In genomic region chr16:93019800-93020555, GRCm38 (mm10) we compare ENCODE assay signal across 24 mouse cellular contexts.
DNase-seq lines count a peak whose midpoint lies in the region; ATAC-seq and TF ChIP-seq lines count a peak whose summit lies in the region.
"Had no signal": no experiment of that assay in that cellular context is flagged by ENCODE, and none has a peak within 500 bp of the region (broad histone marks: within the 10 kb centered on the region; RNA-seq: fewer than 3 reads in every experiment).

No protein-coding gene starts in this region.

- TF ChIP-seq POLR2A in ES-Bruce4 (IDR thresholded peaks at IDR 0.05; ENCODE audit: insufficient read depth, low read length), result no peak

- no peak overlapping the region for H3K9ac ChIP-seq in ES-Bruce4 (ENCODE audit: low read depth, poor library complexity, severe bottlenecking)
- H3K9ac ChIP-seq: embryonic facial prominence, embryonic 12.5 days; forebrain, embryonic 12.5 days; heart, embryonic 12.5 days; hindbrain, embryonic 14.5 days had no signal

- intact Hi-C loops in left cerebral cortex, postnatal 10 days (cut with DNase I), result no loop called here

- no peaks in the 10 kb centered on the region for H3K36me3 ChIP-seq in ES-Bruce4 (ENCODE audit: control insufficient read depth, insufficient read depth, low read length, poor library complexity, severe bottlenecking)
- no peaks in the 10 kb centered on the region for H3K36me3 ChIP-seq in splenic B cell, adult 2 months (ENCODE audit: control insufficient read depth, insufficient read depth, low read length, poor library complexity, severe bottlenecking)
- H3K36me3 ChIP-seq: embryonic facial prominence, embryonic 12.5 days; forebrain, embryonic 12.5 days; G1E; heart, embryonic 12.5 days; hindbrain, embryonic 10.5 days had no signal

- no peak overlapping the region for H3K27ac ChIP-seq in ES-Bruce4 (ENCODE audit: insufficient read depth, low read length)
- H3K27ac ChIP-seq: embryonic facial prominence, embryonic 12.5 days; forebrain, embryonic 12.5 days; gastrocnemius, adult 2 months; heart, adult 2 months; hindbrain, embryonic 10.5 days; hindbrain, embryonic 14.5 days had no signal

- H3K4me1 ChIP-seq in ES-Bruce4 (ENCODE audit: control insufficient read depth, insufficient read depth, low read length), result peaks cover 5% of the 10 kb centered on the region
- H3K4me1 ChIP-seq: forebrain, embryonic 12.5 days; heart, embryonic 12.5 days; hindbrain, embryonic 10.5 days had no signal

- TF ChIP-seq CTCF in ES-Bruce4 (IDR thresholded peaks at IDR 0.05; ENCODE audit: low read depth, low read length), result no peak

- peak; percentile 55 for ATAC-seq in granulocyte monocyte progenitor cell, adult 5-6 weeks (replicated peaks; ENCODE audit: poor library complexity, severe bottlenecking)
- ATAC-seq: CD4-positive, CD25-positive, alpha-beta regulatory T cell, adult 4 months; forebrain, embryonic 16.5 days; intestine, embryonic 16.5 days had no signal

- no peaks in the 10 kb centered on the region for H3K27me3 ChIP-seq in ES-Bruce4 (ENCODE audit: control insufficient read depth, insufficient read depth, low read length, poor library complexity, severe bottlenecking)
- no peaks in the 10 kb centered on the region for H3K27me3 ChIP-seq in splenic B cell, adult 2 months (ENCODE audit: control insufficient read depth, insufficient read depth, low read length, poor library complexity, severe bottlenecking)

- no peaks in the 10 kb centered on the region for H3K9me3 ChIP-seq in ES-Bruce4 (replicated peaks; ENCODE audit: control insufficient read depth, insufficient read depth, low read length, poor library complexity, severe bottlenecking)
- H3K9me3 ChIP-seq: embryonic facial prominence, embryonic 12.5 days; forebrain, embryonic 12.5 days; G1E; heart, embryonic 12.5 days; hindbrain, embryonic 10.5 days had no signal

- peak; percentile 16 to 34 for DNase-seq in spleen, postnatal 36 days (ENCODE audit: low spot score in 2 of 2)
- DNase-seq in spleen, postnatal 4 days (ENCODE audit: low spot score in 2 of 2), result no peak
- DNase-seq in splenic B cell, adult 2 months (ENCODE audit: low read depth, low spot score), result peak; percentile 61
- DNase-seq in layer of hippocampus, adult 11-12 months (ENCODE audit: low spot score), result no peak
- no peak for DNase-seq in left cerebral cortex, postnatal 10 days (ENCODE audit: extremely low spot score in 1 of 2, low spot score in 2 of 2)
- no peak for DNase-seq in kidney, adult 8-10 months
- DNase-seq: adrenal gland, postnatal 10 days; cerebellum, adult 11 months; cerebellum, adult 8-10 months; cerebellum, postnatal 14 days; gastrocnemius, adult 2 months; gastrocnemius, postnatal 25 days; heart, adult 2 months had no signal

- 0 out of 2 replicates have a peak, but pooled peaks have one; percentile 11 for TF ChIP-seq EP300 in ES-Bruce4 (IDR thresholded peaks at IDR 0.05; ENCODE audit: insufficient read depth, low read depth, low read length)

- H3K4me3 ChIP-seq in ES-Bruce4 (ENCODE audit: low read depth, low read length), result no peak overlapping the region
- H3K4me3 ChIP-seq: embryonic facial prominence, embryonic 12.5 days; forebrain, embryonic 12.5 days; gastrocnemius, adult 2 months; heart, adult 2 months; heart, embryonic 12.5 days; hindbrain, embryonic 10.5 days had no signal

Comparison
In these comparisons a context has a peak if more than half of its experiments do, and no peak if none do; other contexts are left out.
1. DNase-seq: peak in spleen, postnatal 36 days (2 of 2) and splenic B cell, adult 2 months (single experiment); none in spleen, postnatal 4 days (0 of 2), layer of hippocampus, adult 11-12 months (single experiment), left cerebral cortex, postnatal 10 days (0 of 2) and kidney, adult 8-10 months (0 of 2).